Mouse (Mus musculus) liver, postnatal 0 days (tissue): ENCODE results near the gene Gm20425. TPM values are rescaled to one million over a fixed set of nuclear protein-coding genes. Genes with fewer than 3 reads are reported as not detected.

Experiments used
- ATAC-seq: fragments of 200-750 bp; cut with Nextera tagmentation; 2 replicates; pipeline ENCODE4 v1.8.0; 2017; ENCODE audit warnings: mild to moderate bottlenecking, moderate library complexity
- DNase-seq: peaks from one replicate; pipeline ENCODE4 v3.0.0-alpha.2; 2016
- H3K27ac ChIP-seq: fragments of 300-500 bp; sonication (generic); 2 replicates; pipeline ENCODE4 v1.5.1; 2014; ENCODE audit warnings: antibody characterized with exemption, moderate library complexity, mild to moderate bottlenecking, low read depth
- H3K27me3 ChIP-seq: fragments of 300-500 bp; sonication (generic); 2 replicates; pipeline ENCODE4 v1.6.1; 2014; ENCODE audit warnings: low read length, control low read depth, mixed read lengths; ENCODE audit not compliant: insufficient read depth
- H3K36me3 ChIP-seq: fragments of 300-500 bp; sonication (generic); replicated peaks from 2 replicates; pipeline ENCODE4 v1.6.1; 2014; ENCODE audit warnings: mild to moderate bottlenecking, control low read depth, low read length, moderate library complexity, mixed read lengths; ENCODE audit not compliant: insufficient read depth
- H3K4me1 ChIP-seq: fragments of 300-500 bp; sonication (generic); 2 replicates; pipeline ENCODE4 v1.6.1; 2014; ENCODE audit warnings: antibody characterized with exemption, mild to moderate bottlenecking, control low read depth; ENCODE audit not compliant: insufficient read depth
- H3K4me2 ChIP-seq: fragments of 300-500 bp; sonication (generic); 2 replicates; pipeline ENCODE4 v1.6.1; 2014; ENCODE audit warnings: low read depth, mild to moderate bottlenecking, low read length, moderate library complexity, mixed read lengths
- H3K4me3 ChIP-seq: fragments of 300-500 bp; sonication (generic); 2 replicates; pipeline ENCODE4 v1.5.1; 2014; ENCODE audit warnings: low read depth, low read length
- H3K9ac ChIP-seq: fragments of 300-500 bp; sonication (generic); replicated peaks from 2 replicates; pipeline ENCODE4 v1.6.1; 2014; ENCODE audit warnings: mild to moderate bottlenecking, moderate library complexity
- H3K9me3 ChIP-seq: fragments of 300-500 bp; sonication (generic); 2 replicates; pipeline ENCODE4 v1.6.1; 2016; ENCODE audit warnings: mild to moderate bottlenecking, control low read depth, low read length, mixed read lengths
- CTCF ChIP-seq: sonication (generic); IDR thresholded peaks from 2 replicates; pipeline ENCODE4 v1.5.1; 2016; ENCODE audit warnings: antibody characterized with exemption, low read depth
- EP300 ChIP-seq: IDR thresholded peaks from 2 replicates; pipeline ENCODE4 v1.6.1; 2016; ENCODE audit warnings: antibody characterized with exemption, low read depth, mild to moderate bottlenecking
- WGBS: fragments of 180-500 bp; shearing (Covaris S2); extraction: QIAGEN DNeasy Blood & Tissue Kit; methylation state at CpG from one replicate; pipeline ENCODE4 v1.1.7; 2014; ENCODE audit not compliant: insufficient replicate concordance; 5-methylcytosine and 5-hydroxymethylcytosine counted together
- polyA plus RNA-seq: library from polyadenylated mRNA; unstranded; fragments of >200 nt; fragmentation: Nextera tagmentation; extraction: Ambion mirVana; gene quantifications from 2 replicates; pipeline ENCODE4 v1.2.1, GENCODE M21; 2015

The Gm20425 gene
- polyA plus RNA-seq, 1 experiment from 2014 or later, result 5.1 TPM

DNA sequence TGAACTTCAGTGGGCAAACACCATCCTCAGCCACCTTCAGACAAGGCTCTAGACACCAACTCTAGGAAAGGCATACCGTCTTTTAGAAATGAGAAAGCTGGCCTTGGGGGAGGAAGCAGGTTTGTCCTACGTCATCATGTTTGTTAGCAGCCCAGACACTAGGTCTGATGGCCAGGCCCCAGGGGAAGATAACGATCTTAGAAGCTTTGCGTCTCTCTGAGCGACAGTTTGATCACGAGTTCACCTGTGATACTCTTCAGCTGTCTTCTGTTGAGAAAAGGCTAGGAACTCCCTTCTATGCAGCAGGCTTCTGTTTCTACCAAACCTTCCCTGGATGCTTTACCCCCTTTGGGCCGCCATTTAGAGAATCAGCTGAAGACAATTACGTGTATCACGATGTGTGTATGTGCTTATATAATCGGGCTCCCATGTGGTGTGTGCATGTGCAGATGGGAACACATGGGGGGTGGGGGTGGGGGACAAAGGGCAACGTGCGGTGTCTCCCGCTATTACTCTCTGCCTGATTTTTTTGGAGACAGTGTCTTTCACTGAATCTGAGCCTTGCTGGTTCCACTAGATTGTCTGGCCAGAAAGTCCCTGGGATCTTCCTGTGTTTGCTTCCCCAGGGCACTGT is 1.6 kb downstream of the Gm20425 start:
- no peak for TF ChIP-seq CTCF
- TF ChIP-seq EP300, result no peak
- Histone ChIP-seq H3K4me1 (peaks cover 27% of the 10 kb centered on the region), H3K9me3 (no peaks in the 10 kb centered on the region), H3K4me2 (peak overlapping the region; percentile 63), H3K9ac (peak overlapping the region; percentile 66), H3K27me3 (no peaks in the 10 kb centered on the region), H3K27ac (peak overlapping the region; percentile 91), H3K36me3 (peaks cover 20% of the 10 kb centered on the region), H3K4me3 (peak overlapping the region; percentile 56)
- ATAC-seq (no peak), DNase-seq (peak; percentile 40)
- WGBS, result 54% methylated on average over 13 of the region's 13 CpGs

DNA sequence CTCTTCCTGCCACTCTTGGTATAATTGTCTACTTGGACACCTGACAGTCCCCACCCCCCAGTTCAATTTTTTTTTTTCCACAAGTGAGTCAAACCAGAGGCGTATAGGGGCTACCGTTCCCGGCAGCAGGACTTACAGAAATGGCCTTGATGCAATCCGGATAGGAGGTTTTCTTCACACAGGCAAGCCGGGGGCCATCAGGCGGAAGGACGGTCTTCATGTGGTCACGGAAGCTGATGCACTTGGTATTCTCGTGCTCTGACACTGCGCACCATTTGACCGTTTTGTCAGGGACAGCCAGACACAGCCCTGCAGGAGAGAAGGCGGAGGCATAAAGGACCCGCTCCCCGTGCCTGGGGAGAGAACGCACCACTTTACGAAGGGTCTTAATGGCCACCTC is 2.3 kb downstream of the Gm20425 start:
- Histone ChIP-seq H3K4me3 (peak overlapping the region; percentile 56), H3K9me3 (no peaks in the 10 kb centered on the region), H3K27ac (peak overlapping the region; percentile 91), H3K4me1 (peaks cover 20% of the 10 kb centered on the region), H3K9ac (peak overlapping the region; percentile 66), H3K27me3 (no peaks in the 10 kb centered on the region), H3K4me2 (peak overlapping the region; percentile 63), H3K36me3 (peaks cover 25% of the 10 kb centered on the region)
- ATAC-seq (no peak), DNase-seq (no peak)
- no peak for TF ChIP-seq EP300
- TF ChIP-seq CTCF, result no peak
- WGBS, result 68% methylated on average over 16 of the region's 16 CpGs

GRCm38 (mm10) chr9:103226806-103227205 is 3.3 kb downstream of the Gm20425 start:
- no peaks in the 10 kb centered on the region for H3K9me3 ChIP-seq
- peak overlapping the region; percentile 44 for H3K9ac ChIP-seq
- TF ChIP-seq EP300, result no peak
- TF ChIP-seq CTCF, result no peak
- H3K4me3 ChIP-seq, result 0 out of 2 replicates have a peak overlapping the region, but pooled peaks have one; percentile 56
- whole genome bisulfite sequencing, result 76% methylated on average over 15 of the region's 15 CpGs
- peak overlapping the region; percentile 46 for H3K4me2 ChIP-seq
- no peak for ATAC-seq
- H3K4me1 ChIP-seq, result peaks cover 13% of the 10 kb centered on the region
- no peak for DNase-seq
- no peak overlapping the region for H3K27ac ChIP-seq
- no peaks in the 10 kb centered on the region for H3K27me3 ChIP-seq
- peaks cover 27% of the 10 kb centered on the region for H3K36me3 ChIP-seq

GRCm38 (mm10) chr9:103225464-103225863 is 4.6 kb downstream of the Gm20425 start:
- Histone ChIP-seq H3K27ac (no peak overlapping the region; the same call in 1 of the 2 replicates), H3K4me1 (peaks cover under 1% of the 10 kb centered on the region), H3K27me3 (no peaks in the 10 kb centered on the region), H3K36me3 (peaks cover 34% of the 10 kb centered on the region), H3K9me3 (no peaks in the 10 kb centered on the region), H3K4me3 (no peak overlapping the region), H3K9ac (0 out of 2 replicates have a peak overlapping the region, but pooled peaks have one; percentile 11), H3K4me2 (0 out of 2 replicates have a peak overlapping the region, but pooled peaks have one; percentile 22)
- peak; percentile 55 for DNase-seq
- WGBS, result 42% methylated on average over 3 of the region's 3 CpGs
- ATAC-seq, result peak; percentile 32
- TF ChIP-seq EP300 (no peak), CTCF (peak; percentile 77)

DNA sequence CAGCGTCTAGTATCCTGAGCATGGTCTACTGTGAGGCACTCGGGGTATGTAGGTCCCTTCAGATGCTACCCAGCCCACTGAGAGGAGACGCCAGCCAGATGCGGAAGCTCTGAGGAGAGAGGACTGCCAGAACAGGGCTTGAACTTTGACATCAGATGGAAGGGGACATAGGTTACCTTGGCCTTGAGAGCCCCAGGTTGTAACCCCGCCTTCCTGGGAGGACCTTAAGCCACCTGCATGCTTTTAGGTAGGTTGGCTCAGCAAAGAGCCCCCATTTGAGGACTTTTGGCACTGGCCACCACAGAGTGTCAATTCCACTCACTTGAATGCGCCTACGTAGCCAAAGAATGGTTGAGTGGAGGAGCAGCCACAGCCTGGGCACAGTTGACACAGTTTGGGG is 5.4 kb downstream of the Gm20425 start:
- ATAC-seq (no peak), DNase-seq (no peak)
- no peaks in the 10 kb centered on the region for H3K4me1 ChIP-seq
- no peaks in the 10 kb centered on the region for H3K27me3 ChIP-seq
- no peak overlapping the region for H3K4me2 ChIP-seq
- no peak for TF ChIP-seq CTCF
- TF ChIP-seq EP300, result no peak
- WGBS, result 73% methylated on average over 7 of the region's 7 CpGs
- no peak overlapping the region for H3K4me3 ChIP-seq
- peaks cover 36% of the 10 kb centered on the region for H3K36me3 ChIP-seq
- no peaks in the 10 kb centered on the region for H3K9me3 ChIP-seq
- H3K9ac ChIP-seq, result no peak overlapping the region
- 0 out of 2 replicates have a peak overlapping the region, but pooled peaks have one; percentile 5 for H3K27ac ChIP-seq

DNA sequence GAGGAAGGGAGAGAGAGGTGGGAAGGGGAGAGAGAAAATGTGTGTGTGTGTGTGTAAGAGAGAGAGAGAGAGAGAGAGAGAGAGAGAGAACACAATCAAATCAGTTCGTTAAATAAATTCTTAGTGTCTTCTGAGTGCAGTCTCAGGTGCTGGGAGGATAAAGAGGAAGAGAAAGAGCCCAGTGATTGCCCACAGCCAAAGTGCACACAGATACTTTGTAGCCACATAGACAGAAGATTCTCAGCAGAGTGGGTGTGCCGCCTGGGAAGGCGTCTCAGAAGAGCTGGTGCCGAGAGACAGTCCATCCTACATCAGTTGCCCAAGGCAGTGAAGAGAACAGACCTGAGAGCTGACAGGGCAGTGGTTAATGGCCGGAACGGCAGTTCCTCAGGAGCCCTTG is 15.8 kb downstream of the Gm20425 start:
- DNase-seq (no peak), ATAC-seq (no peak)
- H3K27ac ChIP-seq, result no peak overlapping the region
- whole genome bisulfite sequencing, result 64% methylated on average over 6 of the region's 6 CpGs
- H3K36me3 ChIP-seq, result peaks cover 30% of the 10 kb centered on the region
- H3K4me3 ChIP-seq, result no peak overlapping the region
- H3K9me3 ChIP-seq, result no peaks in the 10 kb centered on the region
- no peak for TF ChIP-seq EP300
- no peak for TF ChIP-seq CTCF
- H3K4me1 ChIP-seq, result no peaks in the 10 kb centered on the region
- H3K27me3 ChIP-seq, result no peaks in the 10 kb centered on the region
- no peak overlapping the region for H3K4me2 ChIP-seq
- no peak overlapping the region for H3K9ac ChIP-seq
